Mouse (Mus musculus): ENCODE results near the gene Scarf1. TPM values are rescaled to one million over a fixed set of nuclear protein-coding genes. Genes with fewer than 3 reads are reported as not detected.
"Not testable (repeated sequence)": the region's sequence is repeated elsewhere in the genome, so short reads cannot be mapped to it uniquely, and the experiment has no call there.

Gene Scarf1
- total RNA-seq, 2 experiments from 2014 or later: 3.0 to 3.3 TPM

DNA sequence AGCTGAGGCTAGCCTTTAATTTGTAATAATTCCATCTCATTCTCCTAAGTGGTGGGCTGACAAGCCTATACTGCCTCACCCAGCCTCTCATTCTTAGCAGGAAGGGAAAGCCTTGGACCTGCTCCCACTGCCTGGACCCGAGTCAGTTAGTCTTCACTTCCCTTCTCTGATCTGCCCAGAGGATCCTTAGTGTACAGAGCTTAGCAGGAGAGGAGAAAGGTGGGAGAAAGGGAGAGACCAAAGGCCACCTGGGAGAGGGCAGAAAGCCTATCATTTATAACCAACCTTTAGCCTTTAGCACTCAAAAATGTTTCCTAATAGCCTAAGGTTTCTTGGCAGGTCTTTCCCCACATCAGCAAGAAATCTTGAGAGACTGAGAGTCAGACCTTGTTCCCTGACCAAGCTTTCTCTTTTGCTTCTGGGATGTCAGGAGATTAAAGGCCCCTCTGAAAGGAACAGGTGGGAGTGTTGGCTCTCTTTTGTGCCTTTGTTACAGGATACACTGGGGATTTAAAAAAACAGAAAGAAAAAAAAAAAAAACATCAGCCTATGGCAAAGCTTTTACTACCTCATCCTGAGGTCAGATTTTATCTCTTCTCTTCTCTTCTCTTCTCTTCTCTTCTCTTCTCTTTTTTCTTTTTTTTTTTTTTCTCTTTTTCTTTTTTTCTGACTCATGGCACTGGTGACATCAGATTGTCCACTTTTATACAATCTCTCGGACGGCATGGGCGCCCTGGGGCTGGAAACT, 21.1 kb downstream of the Scarf1 start:
- intact Hi-C loops (cut with DNase I): no loop called here
- no peak for DNase-seq (ENCODE audit: low spot score in 2 of 2)

DNA sequence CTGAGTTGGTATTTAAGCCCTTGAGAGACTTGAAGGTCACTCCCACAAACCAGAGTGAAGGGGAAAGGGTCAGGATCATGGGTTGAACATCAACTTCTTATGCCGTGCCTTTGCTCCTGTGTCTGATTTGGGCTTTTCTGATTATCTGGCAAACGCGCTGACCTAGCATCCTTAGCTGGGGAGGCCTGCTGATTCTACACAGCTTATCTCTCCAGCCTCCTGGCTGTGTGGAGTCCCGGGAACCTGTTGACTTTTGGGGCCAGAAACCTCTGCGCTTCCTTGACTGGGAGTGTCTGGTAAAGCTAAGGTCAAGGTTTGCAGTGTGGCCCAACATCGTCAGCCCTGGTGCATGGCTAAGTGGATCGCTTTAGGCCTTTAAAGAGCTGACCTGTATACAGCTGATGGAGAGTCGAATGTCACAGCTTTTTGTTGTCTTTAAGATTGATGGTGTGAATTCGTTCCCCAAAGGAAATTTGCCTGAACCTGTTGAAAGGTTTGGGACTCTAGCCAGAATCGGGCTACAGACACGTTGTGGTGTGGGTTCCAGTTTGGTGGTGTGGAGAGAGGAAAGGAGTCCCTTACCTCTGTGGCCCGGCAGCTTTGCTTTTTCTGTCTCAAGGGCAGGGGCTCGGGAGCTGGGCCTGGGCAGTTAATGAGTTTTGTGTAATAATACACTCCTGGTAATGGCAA, 21.9 kb downstream of the Scarf1 start:
- intact Hi-C loops (cut with DNase I): no loop called here
- DNase-seq (ENCODE audit: low spot score in 2 of 2): no peak

DNA sequence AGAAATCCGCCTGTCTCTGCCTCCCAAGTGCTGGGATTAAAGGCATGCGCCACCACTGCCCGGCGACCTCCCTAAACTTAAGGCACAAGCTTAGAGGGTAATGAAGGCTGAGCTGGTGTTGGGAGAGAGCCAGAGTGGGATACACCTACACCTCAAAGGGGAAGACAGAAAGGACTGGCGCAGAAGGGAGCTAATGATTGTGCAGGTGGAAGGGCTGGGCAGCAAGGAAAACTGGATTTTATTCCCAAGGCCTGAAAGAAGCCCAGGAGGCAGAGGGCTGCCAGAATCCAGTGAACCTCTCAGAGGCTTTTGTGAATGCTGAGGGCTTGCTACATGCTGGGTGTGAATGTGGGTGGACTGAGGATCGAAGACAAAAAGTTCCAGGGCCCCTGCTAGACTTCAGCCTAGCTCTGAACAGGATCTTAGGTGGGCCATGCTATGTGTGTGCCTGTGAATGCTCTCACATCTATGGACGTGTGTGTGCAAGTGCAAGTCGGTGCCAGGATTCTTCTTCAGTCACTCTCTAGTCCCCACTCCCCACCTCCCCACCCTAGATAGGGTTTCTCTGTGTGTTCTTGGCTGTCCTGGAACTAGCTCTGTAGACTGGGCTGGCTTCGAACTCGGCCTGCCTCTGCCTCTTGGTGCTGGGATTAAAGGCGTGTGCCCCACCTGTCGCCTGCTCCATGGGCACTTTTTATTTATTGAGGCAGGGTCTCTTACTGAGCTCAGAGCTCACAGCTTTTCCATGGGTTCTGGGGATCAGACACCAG, 23.1 kb downstream of the Scarf1 start:
- intact Hi-C loops (cut with DNase I): no loop called here
- DNase-seq (ENCODE audit: low spot score in 2 of 2): no peak

- no peak for DNase-seq (ENCODE audit: low spot score in 2 of 2)
- intact Hi-C loops (cut with DNase I): no loop called here
These were observed 23.7 kb downstream of the Scarf1 start for GRCm38 (mm10) chr11:75537025-75537414.

- no peak for DNase-seq (ENCODE audit: low spot score in 2 of 2)
- intact Hi-C loops (cut with DNase I): no loop called here
These were observed 24.3 kb downstream of the Scarf1 start for GRCm38 (mm10) chr11:75537491-75538183.

GRCm38 (mm10) chr11:75538184-75538969, 25.0 kb downstream of the Scarf1 start:
- intact Hi-C loops (cut with DNase I): no loop called here
- DNase-seq (ENCODE audit: low spot score in 2 of 2): no peak

GRCm38 (mm10) chr11:75538970-75539299, 25.6 kb downstream of the Scarf1 start:
- intact Hi-C loops (cut with DNase I): no loop called here
- no peak for DNase-seq (ENCODE audit: low spot score in 2 of 2)

GRCm38 (mm10) chr11:75540209-75540608, 26.9 kb downstream of the Scarf1 start:
- intact Hi-C loops (cut with DNase I): no loop called here
- DNase-seq (ENCODE audit: low spot score in 2 of 2): no peak

- peak; percentile 38 to 47 for DNase-seq (ENCODE audit: low spot score in 2 of 2)
- intact Hi-C loops (cut with DNase I): no loop called here
These were observed 27.6 kb downstream of the Scarf1 start for GRCm38 (mm10) chr11:75540710-75541581.

DNA sequence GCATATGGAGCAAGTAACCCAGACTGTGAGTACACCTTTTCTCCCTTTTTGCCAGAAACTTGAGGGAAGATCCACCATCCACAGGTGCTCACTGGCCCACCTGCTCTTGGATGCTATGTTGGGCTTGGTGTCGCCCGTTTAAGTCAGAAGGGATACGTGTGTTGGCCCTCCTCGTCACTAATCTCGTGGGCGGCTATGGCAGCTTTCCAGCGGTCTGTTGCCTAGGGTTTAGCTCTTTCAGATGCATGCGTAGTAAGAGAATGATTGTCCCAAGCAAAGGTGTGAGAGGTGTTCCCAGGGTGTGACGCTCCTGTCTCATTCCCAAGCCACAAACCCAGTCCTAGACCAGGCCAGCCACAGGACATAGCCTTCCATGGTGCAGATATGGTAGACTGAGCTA, 31.4 kb downstream of the Scarf1 start:
- intact Hi-C loops (cut with DNase I): no loop called here
- DNase-seq (ENCODE audit: low spot score in 2 of 2): no peak

DNA sequence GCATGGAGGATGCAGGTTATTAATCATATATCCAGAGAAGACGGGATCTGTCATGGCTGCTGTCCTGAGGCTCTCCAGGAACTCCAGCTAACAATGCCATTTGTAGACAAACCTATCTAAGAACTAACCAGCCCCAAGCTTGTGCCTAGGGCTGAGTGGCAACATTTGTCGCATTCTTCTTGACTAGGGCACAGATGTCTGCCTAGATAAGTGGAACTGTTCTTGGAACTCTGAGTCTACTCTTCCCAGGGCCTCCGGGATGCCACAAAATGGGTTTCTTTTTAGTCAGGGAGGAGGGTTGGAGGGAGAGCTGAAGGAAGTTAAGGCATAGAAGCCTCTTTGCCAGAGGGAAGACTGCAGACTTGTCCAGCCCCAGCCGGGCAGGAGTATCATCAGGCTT, 32.7 kb downstream of the Scarf1 start:
- DNase-seq (ENCODE audit: low spot score in 2 of 2): no peak
- intact Hi-C loops (cut with DNase I): no loop called here

DNA sequence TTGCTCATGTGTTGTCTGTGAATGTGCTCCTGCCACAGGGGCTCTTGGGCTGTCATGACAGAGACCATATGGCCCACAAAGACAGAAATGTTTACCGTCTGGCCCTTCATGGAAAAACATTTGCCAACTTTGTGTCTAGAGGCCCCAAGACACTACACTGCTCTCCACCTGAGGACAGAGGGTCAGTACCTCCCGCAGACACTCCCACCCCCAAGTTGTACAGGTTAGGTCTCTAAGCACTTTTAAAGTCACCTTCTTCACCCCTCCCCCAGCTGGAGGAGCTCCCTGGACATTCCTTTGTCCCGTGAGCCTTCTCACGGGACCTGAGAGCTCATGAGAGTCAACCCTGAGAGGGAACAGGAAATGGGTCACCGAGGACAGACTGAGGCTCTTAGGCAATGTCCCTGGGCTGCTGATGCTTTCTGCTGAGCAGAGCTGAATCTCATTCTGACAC, 36.3 kb downstream of the Scarf1 start:
- intact Hi-C loops (cut with DNase I): no loop called here
- DNase-seq (ENCODE audit: low spot score in 2 of 2): no peak

GRCm38 (mm10) chr11:75550200-75550946, 37.0 kb downstream of the Scarf1 start:
- DNase-seq (ENCODE audit: low spot score in 2 of 2): no peak
- intact Hi-C loops (cut with DNase I): no loop called here

DNA sequence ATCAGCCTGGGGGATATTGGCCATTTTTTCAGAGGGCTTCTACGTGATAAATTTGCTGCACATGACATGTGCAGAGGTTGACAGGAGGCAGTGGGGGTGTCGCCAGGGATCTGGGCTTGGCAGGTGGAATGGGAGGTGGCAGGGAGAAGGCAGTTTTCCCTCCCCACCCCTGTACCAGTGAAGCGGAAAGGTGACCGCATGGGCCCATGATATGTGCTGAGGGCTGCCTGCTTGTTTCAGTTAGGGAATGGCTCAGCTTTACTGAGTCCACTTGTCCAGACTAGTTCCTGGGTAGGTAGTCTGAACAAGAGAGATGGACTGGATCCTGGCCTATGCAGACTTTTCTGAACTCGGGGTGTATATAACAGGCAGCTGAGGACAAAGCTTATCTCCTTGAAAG, 38.0 kb downstream of the Scarf1 start:
- intact Hi-C loops (cut with DNase I): no loop called here

GRCm38 (mm10) chr11:75551961-75552441, 38.7 kb downstream of the Scarf1 start:
- no peak for DNase-seq (ENCODE audit: low spot score in 2 of 2)
- intact Hi-C loops (cut with DNase I): no loop called here

More for the DNA sequence above, 38.0 kb downstream of the Scarf1 start:
- no peak for DNase-seq (ENCODE audit: low spot score in 2 of 2)

DNA sequence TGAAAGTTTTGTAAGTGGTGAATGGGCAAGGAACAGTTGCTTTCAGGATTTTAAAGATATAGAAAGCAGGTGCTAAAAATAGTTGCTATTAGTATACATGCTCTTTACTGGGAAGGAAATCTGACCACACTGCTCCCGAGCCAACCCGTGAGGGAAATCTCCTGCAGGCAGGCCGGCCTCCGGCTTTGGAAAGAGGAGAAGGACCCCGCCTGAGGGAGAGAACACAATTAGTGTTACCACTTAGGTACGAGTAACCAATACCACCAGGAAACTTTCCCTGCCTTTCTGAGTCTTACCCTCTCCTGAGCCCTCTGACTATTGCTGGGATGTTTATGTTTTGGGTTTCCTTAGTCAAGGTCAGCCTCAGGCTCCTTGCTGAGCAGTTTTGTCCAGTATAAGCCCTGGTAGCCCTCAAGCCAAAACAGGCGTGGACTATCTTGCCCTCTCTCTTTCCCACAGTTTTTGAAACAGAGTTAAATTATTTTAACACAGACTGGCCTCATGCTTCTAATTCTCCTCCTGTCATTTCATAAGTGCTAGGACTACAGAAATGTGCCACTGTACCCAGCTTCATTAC, 39.7 kb downstream of the Scarf1 start:
- intact Hi-C loops (cut with DNase I): no loop called here
- no peak for DNase-seq (ENCODE audit: low spot score in 2 of 2)

DNA sequence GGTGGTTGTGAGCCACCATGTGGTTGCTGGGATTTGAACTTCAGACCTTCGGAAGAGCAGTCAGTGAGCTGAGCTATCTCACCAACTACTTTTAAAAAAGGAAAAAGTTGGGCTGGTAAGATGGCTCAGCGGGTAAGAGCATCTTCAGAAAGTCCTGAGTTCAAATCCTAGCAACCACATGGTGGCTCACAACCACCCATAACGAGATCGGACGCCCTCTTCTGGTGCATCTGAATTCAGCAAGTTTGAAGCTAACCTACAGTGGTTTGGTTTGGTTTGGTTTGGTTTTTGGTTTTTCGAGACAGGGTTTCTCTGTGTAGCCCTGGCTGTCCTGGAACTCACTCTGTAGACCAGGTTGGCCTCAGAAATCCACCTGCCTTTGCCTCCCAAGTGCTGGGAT, 42.7 kb downstream of the Scarf1 start:
- intact Hi-C loops (cut with DNase I); DNase-seq (ENCODE audit: low spot score in 2 of 2): not testable (repeated sequence)

All from left cerebral cortex, postnatal 14 days (tissue).